In genomic region chr6:67049695-67050038, GRCm38 (mm10) we compare ENCODE assay signal across 17 mouse cellular contexts. TPM values are rescaled to one million over a fixed set of nuclear protein-coding genes. Genes with fewer than 3 reads are reported as not detected.
DNase-seq lines count a peak whose midpoint lies in the region; ATAC-seq and TF ChIP-seq lines count a peak whose summit lies in the region.
"Had no signal": no experiment of that assay in that cellular context is flagged by ENCODE, and none has a peak within 500 bp of the region (broad histone marks: within the 10 kb centered on the region; RNA-seq: fewer than 3 reads in every experiment).

No protein-coding gene starts in this region.

- WGBS in liver, embryonic 13.5 days (ENCODE audit: insufficient replicate concordance) = 43% methylated on average over 2 of the region's 2 CpGs
- 54% methylated on average over 2 of the region's 2 CpGs for WGBS in liver, embryonic 11.5 days
- WGBS in stomach, embryonic 15.5 days = 43% methylated on average over 2 of the region's 2 CpGs
- WGBS in stomach, postnatal 0 days = 51% methylated on average over 2 of the region's 2 CpGs
- 28% methylated on average over 2 of the region's 2 CpGs for WGBS in forebrain, embryonic 15.5 days
- 75% methylated on average over 2 of the region's 2 CpGs for WGBS in liver, postnatal 0 days (ENCODE audit: insufficient replicate concordance)

- no peaks in the 10 kb centered on the region for H3K9me3 ChIP-seq in liver, embryonic 13.5 days (replicated peaks)
- no peaks in the 10 kb centered on the region for H3K9me3 ChIP-seq in liver, embryonic 11.5 days (ENCODE audit: control insufficient read depth, low read length)
- no peaks in the 10 kb centered on the region for H3K9me3 ChIP-seq in stomach, embryonic 15.5 days
- H3K9me3 ChIP-seq in stomach, postnatal 0 days (ENCODE audit: control insufficient read depth, low read length) = no peaks in the 10 kb centered on the region
- no peaks in the 10 kb centered on the region for H3K9me3 ChIP-seq in forebrain, embryonic 15.5 days
- H3K9me3 ChIP-seq in liver, postnatal 0 days (ENCODE audit: low read length) = no peaks in the 10 kb centered on the region
- H3K9me3 ChIP-seq: midbrain, embryonic 10.5 days had no signal

- no peak overlapping the region for H3K4me3 ChIP-seq in liver, embryonic 13.5 days (replicated peaks)
- no peak overlapping the region for H3K4me3 ChIP-seq in liver, embryonic 11.5 days (ENCODE audit: low read depth, low read length)
- no peak overlapping the region for H3K4me3 ChIP-seq in stomach, embryonic 15.5 days (replicated peaks)
- no peak overlapping the region for H3K4me3 ChIP-seq in stomach, postnatal 0 days (ENCODE audit: low read depth, low read length)
- no peak overlapping the region for H3K4me3 ChIP-seq in forebrain, embryonic 15.5 days
- H3K4me3 ChIP-seq in liver, postnatal 0 days (ENCODE audit: low read depth, low read length) = no peak overlapping the region
- H3K4me3 ChIP-seq: heart, adult 2 months; layer of hippocampus, adult 2 months; left cerebral cortex, adult 2 months; midbrain, embryonic 10.5 days had no signal

- no peak for TF ChIP-seq CTCF in stomach, postnatal 0 days (IDR thresholded peaks at IDR 0.05; ENCODE audit: low read depth)
- no peak for TF ChIP-seq CTCF in liver, postnatal 0 days (IDR thresholded peaks at IDR 0.05; ENCODE audit: low read depth)

- no peak for DNase-seq in liver, embryonic 13.5 days
- DNase-seq in liver, embryonic 11.5 days (ENCODE audit: low spot score) = no peak
- DNase-seq in stomach, postnatal 0 days (ENCODE audit: low spot score) = no peak
- no peak for DNase-seq in liver, postnatal 0 days
- DNase-seq in frontal cortex, postnatal 10 days (ENCODE audit: low spot score in 2 of 2) = no peak
- no peak for DNase-seq in urinary bladder, adult 18-20 months (ENCODE audit: low spot score in 2 of 2)
- DNase-seq: adrenal gland, postnatal 10 days; cerebellum, adult 18-20 months; heart, adult 2 months; right cerebral cortex, postnatal 4 days; thymus, postnatal 25 days had no signal

- ATAC-seq in liver, embryonic 13.5 days (ENCODE audit: low read depth) = no peak
- ATAC-seq in liver, embryonic 11.5 days (replicated peaks; ENCODE audit: low FRiP score) = no peak
- ATAC-seq in stomach, embryonic 15.5 days (ENCODE audit: insufficient read depth, low FRiP score, low read depth) = no peak
- ATAC-seq in stomach, postnatal 0 days (ENCODE audit: low FRiP score, low TSS enrichment) = no peak
- ATAC-seq in forebrain, embryonic 15.5 days (replicated peaks) = peak; percentile 58
- ATAC-seq in liver, postnatal 0 days = 0 out of 2 replicates have a peak, but pooled peaks have one; percentile 16
- ATAC-seq: inflammation-experienced regulatory T-cells, adult 6 months had no signal

- TF ChIP-seq EP300 in stomach, postnatal 0 days (optimal IDR thresholded peaks at IDR 0.05) = no peak
- no peak for TF ChIP-seq EP300 in liver, postnatal 0 days (IDR thresholded peaks at IDR 0.05; ENCODE audit: low read depth)

- H3K4me1 ChIP-seq in liver, embryonic 13.5 days (replicated peaks) = peaks cover 52% of the 10 kb centered on the region
- H3K4me1 ChIP-seq in liver, embryonic 11.5 days (replicated peaks; ENCODE audit: control insufficient read depth, insufficient read depth, low read length) = peaks cover 12% of the 10 kb centered on the region
- 0 out of 2 replicates have a peak, but pooled peaks cover 4% of the 10 kb centered on the region for H3K4me1 ChIP-seq in stomach, embryonic 15.5 days
- H3K4me1 ChIP-seq in stomach, postnatal 0 days (replicated peaks; ENCODE audit: control insufficient read depth, insufficient read depth) = no peaks in the 10 kb centered on the region
- H3K4me1 ChIP-seq in forebrain, embryonic 15.5 days = peaks cover 15% of the 10 kb centered on the region
- peaks cover 6% of the 10 kb centered on the region; the same call in 1 of the 2 replicates for H3K4me1 ChIP-seq in liver, postnatal 0 days (ENCODE audit: insufficient read depth)

- peak overlapping the region; percentile 78 for H3K27ac ChIP-seq in liver, embryonic 13.5 days
- no peak overlapping the region for H3K27ac ChIP-seq in liver, embryonic 11.5 days (ENCODE audit: low read depth, low read length)
- H3K27ac ChIP-seq in stomach, embryonic 15.5 days = peak overlapping the region; percentile 11; the same call in 1 of the 2 replicates
- no peak overlapping the region for H3K27ac ChIP-seq in stomach, postnatal 0 days (replicated peaks)
- no peak overlapping the region for H3K27ac ChIP-seq in forebrain, embryonic 15.5 days (replicated peaks)
- peak overlapping the region; percentile 41; the same call in 1 of the 2 replicates for H3K27ac ChIP-seq in liver, postnatal 0 days (ENCODE audit: low read depth)
- H3K27ac ChIP-seq: heart, adult 2 months; layer of hippocampus, adult 2 months; left cerebral cortex, adult 2 months; midbrain, embryonic 10.5 days had no signal

- H3K9ac ChIP-seq in liver, embryonic 13.5 days = peak overlapping the region; percentile 31
- no peak overlapping the region for H3K9ac ChIP-seq in liver, embryonic 11.5 days (ENCODE audit: low read depth, low read length)
- no peak overlapping the region for H3K9ac ChIP-seq in stomach, embryonic 15.5 days
- no peak overlapping the region for H3K9ac ChIP-seq in stomach, postnatal 0 days (ENCODE audit: low read length)
- no peak overlapping the region for H3K9ac ChIP-seq in forebrain, embryonic 15.5 days (replicated peaks)
- H3K9ac ChIP-seq in liver, postnatal 0 days (replicated peaks) = no peak overlapping the region

- H3K27me3 ChIP-seq in liver, embryonic 13.5 days = no peaks in the 10 kb centered on the region
- no peaks in the 10 kb centered on the region for H3K27me3 ChIP-seq in liver, embryonic 11.5 days (replicated peaks; ENCODE audit: control insufficient read depth, insufficient read depth, low read length)
- H3K27me3 ChIP-seq in stomach, embryonic 15.5 days (replicated peaks) = no peaks in the 10 kb centered on the region
- no peaks in the 10 kb centered on the region for H3K27me3 ChIP-seq in stomach, postnatal 0 days (ENCODE audit: control insufficient read depth, insufficient read depth, low read length)
- no peaks in the 10 kb centered on the region for H3K27me3 ChIP-seq in forebrain, embryonic 15.5 days
- H3K27me3 ChIP-seq in liver, postnatal 0 days (ENCODE audit: insufficient read depth, low read length) = no peaks in the 10 kb centered on the region

- no peaks in the 10 kb centered on the region for H3K36me3 ChIP-seq in liver, embryonic 13.5 days
- H3K36me3 ChIP-seq in liver, embryonic 11.5 days (ENCODE audit: control insufficient read depth, insufficient read depth, low read length) = no peaks in the 10 kb centered on the region
- no peaks in the 10 kb centered on the region for H3K36me3 ChIP-seq in stomach, embryonic 15.5 days
- no peaks in the 10 kb centered on the region for H3K36me3 ChIP-seq in stomach, postnatal 0 days (ENCODE audit: control insufficient read depth, insufficient read depth, low read length)
- H3K36me3 ChIP-seq in forebrain, embryonic 15.5 days = no peaks in the 10 kb centered on the region
- no peaks in the 10 kb centered on the region for H3K36me3 ChIP-seq in liver, postnatal 0 days (replicated peaks; ENCODE audit: insufficient read depth, low read length)
- H3K36me3 ChIP-seq: midbrain, embryonic 10.5 days had no signal

- no peak overlapping the region for H3K4me2 ChIP-seq in liver, embryonic 13.5 days
- H3K4me2 ChIP-seq in liver, embryonic 11.5 days = no peak overlapping the region
- no peak overlapping the region for H3K4me2 ChIP-seq in stomach, embryonic 15.5 days
- H3K4me2 ChIP-seq in stomach, postnatal 0 days (replicated peaks; ENCODE audit: low read depth) = no peak overlapping the region
- no peak overlapping the region for H3K4me2 ChIP-seq in forebrain, embryonic 15.5 days (replicated peaks)
- no peak overlapping the region for H3K4me2 ChIP-seq in liver, postnatal 0 days (ENCODE audit: low read depth, low read length)

RNA-seq across cellular contexts. Expression of gene Gadd45a, which starts 12.4 kb away (rescaled TPM):
- 91.1 and 99.5 TPM in 2 replicates for polyA plus RNA-seq in liver, embryonic 13.5 days (2015; fragmentation: Nextera tagmentation; extraction: Ambion mirVana)
- 27.9 and 31.1 TPM in 2 replicates for polyA plus RNA-seq in liver, embryonic 11.5 days (2014; fragmentation: Nextera tagmentation; extraction: Ambion mirVana)
- 26.7 and 31.5 TPM in 2 replicates for polyA plus RNA-seq in stomach, embryonic 15.5 days (2015; fragmentation: Nextera tagmentation; extraction: Ambion mirVana)
- polyA plus RNA-seq in stomach, postnatal 0 days (2015; fragmentation: Nextera tagmentation; extraction: Ambion mirVana) = 23.0 and 26.2 TPM in 2 replicates
- 9.7 and 10.9 TPM in 2 replicates for polyA plus RNA-seq in forebrain, embryonic 15.5 days (2015; fragmentation: Nextera tagmentation; extraction: Ambion mirVana)
- polyA plus RNA-seq in liver, postnatal 0 days (2015; fragmentation: Nextera tagmentation; extraction: Ambion mirVana) = 49.5 and 65.0 TPM in 2 replicates

Comparison
In these comparisons a context has a peak if more than half of its experiments do, and no peak if none do; other contexts are left out.
1. ATAC-seq: peak in forebrain, embryonic 15.5 days (single experiment) and liver, postnatal 0 days (single experiment); none in liver, embryonic 13.5 days (single experiment), liver, embryonic 11.5 days (single experiment), stomach, embryonic 15.5 days (single experiment) and stomach, postnatal 0 days (single experiment).
2. H3K27ac ChIP-seq: peak in liver, embryonic 13.5 days (single experiment), stomach, embryonic 15.5 days (single experiment) and liver, postnatal 0 days (single experiment); none in liver, embryonic 11.5 days (single experiment), stomach, postnatal 0 days (single experiment) and forebrain, embryonic 15.5 days (single experiment).